Mouse (Mus musculus): ENCODE measurements around the gene Stk25. TPM values are rescaled to one million over a fixed set of nuclear protein-coding genes. Genes with fewer than 3 reads are reported as not detected.

The Stk25 gene
- polyA plus RNA-seq, 1 experiment from 2014 or later, result 215 TPM

DNA sequence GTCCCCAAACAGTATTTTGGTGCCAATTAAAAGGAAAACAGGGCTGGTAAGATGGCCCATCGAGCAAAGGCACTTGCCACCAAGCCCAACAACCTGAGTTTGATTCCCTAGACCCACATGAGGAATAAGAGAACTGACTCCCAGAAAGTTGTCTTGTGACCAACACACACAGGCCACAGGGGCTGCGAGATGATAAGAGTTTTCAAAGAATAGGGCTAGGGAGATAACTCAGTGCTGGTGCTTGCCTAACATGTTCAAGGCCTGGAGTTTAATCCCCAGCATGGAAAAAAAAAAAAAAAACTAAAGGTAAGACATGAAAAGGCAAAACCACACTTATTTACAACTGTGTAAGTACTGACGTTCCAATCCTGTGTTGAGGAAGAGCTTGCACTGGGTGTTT lies 27.7 kb downstream of the Stk25 start:
- H3K9me3 ChIP-seq, result no peaks in the 10 kb centered on the region
- no peak for DNase-seq (ENCODE audit: low spot score)
- H3K36me3 ChIP-seq, result peaks cover 65% of the 10 kb centered on the region
- WGBS, result 90% methylated on average over 3 of the region's 3 CpGs
- no peak overlapping the region for H3K27ac ChIP-seq
- H3K4me3 ChIP-seq, result no peak overlapping the region
- H3K27me3 ChIP-seq (ENCODE audit: insufficient read depth, poor library complexity, severe bottlenecking), result no peaks in the 10 kb centered on the region
- H3K4me1 ChIP-seq (replicated peaks), result peaks cover 19% of the 10 kb centered on the region

DNA sequence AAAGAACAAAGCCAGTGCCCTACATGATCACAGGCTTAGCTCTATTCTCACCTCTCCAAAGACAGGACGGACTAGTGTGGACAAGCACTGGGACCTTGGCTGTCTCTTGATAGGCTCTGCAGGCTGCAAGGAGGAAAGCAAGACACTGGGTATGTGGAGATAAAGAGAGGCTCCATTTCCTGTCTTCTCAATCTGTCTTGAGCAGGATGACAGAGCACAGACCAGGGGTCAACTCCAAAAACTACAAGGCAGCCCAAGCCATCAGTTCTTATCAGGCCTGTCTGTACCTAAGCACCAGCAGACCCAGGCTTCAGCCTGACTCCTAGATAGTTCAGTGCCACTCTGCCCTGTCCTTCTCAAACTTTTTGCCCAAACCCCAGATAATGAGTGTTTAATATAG lies 34.0 kb downstream of the Stk25 start:
- H3K9me3 ChIP-seq, result no peaks in the 10 kb centered on the region
- H3K36me3 ChIP-seq, result peaks cover 95% of the 10 kb centered on the region
- H3K4me1 ChIP-seq (replicated peaks), result peaks cover 4% of the 10 kb centered on the region
- WGBS, result 100% methylated on average over 1 of the region's 1 CpGs
- H3K27me3 ChIP-seq (ENCODE audit: insufficient read depth, poor library complexity, severe bottlenecking), result no peaks in the 10 kb centered on the region
- H3K27ac ChIP-seq, result no peak overlapping the region
- no peak overlapping the region for H3K4me3 ChIP-seq
- no peak for DNase-seq (ENCODE audit: low spot score)

- Histone ChIP-seq H3K4me1 (replicated peaks) (peaks cover 4% of the 10 kb centered on the region), H3K27ac (no peak overlapping the region), H3K9me3 (no peaks in the 10 kb centered on the region), H3K27me3 (ENCODE audit: insufficient read depth, poor library complexity, severe bottlenecking) (no peaks in the 10 kb centered on the region), H3K4me3 (no peak overlapping the region), H3K36me3 (peaks cover 50% of the 10 kb centered on the region)
- DNase-seq (ENCODE audit: low spot score), result no peak
- WGBS, result 88% methylated on average over 5 of the region's 5 CpGs
Measured at GRCm38 (mm10) chr1:93618948-93619347, 39.5 kb downstream of the Stk25 start.

DNA sequence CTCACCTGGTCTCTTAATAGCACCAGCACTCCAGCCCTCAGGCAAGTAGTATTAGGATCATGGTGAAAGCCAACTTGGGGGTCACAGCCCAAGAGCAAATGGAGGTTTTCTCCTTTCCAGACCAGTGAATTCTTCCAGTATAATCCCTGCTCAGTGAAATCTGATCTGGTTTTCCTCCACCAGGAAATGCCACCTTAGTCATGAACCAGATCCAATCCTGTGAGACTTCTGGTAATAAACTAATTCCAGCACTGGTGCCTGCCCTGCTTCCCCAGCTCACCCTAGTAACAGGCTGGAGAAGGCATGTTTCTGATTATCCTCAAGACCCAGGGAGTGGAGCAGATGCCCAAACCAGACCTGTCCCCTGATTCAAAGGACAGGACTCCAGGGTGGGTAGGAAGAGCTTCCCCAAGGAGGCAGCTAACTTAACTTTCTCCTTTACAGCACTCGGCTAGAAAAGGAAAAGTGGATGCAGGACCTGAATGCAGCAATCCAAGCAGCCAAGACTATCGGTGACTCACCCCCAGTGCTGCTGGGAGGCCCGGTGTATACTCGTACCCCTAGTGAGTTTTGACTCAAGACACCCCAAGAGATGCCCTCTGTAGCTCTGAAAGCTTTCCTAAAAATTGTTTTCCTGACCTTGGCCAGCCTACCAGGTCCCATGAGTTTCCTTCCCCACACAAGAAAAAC lies 40.3 kb downstream of the Stk25 start:
- no peak overlapping the region for H3K4me3 ChIP-seq
- H3K36me3 ChIP-seq, result peaks cover 43% of the 10 kb centered on the region
- WGBS, result 77% methylated on average over 4 of the region's 4 CpGs
- H3K27me3 ChIP-seq (ENCODE audit: insufficient read depth, poor library complexity, severe bottlenecking), result no peaks in the 10 kb centered on the region
- H3K4me1 ChIP-seq (replicated peaks), result peaks cover 2% of the 10 kb centered on the region
- H3K9me3 ChIP-seq, result no peaks in the 10 kb centered on the region
- H3K27ac ChIP-seq, result no peak overlapping the region
- DNase-seq (ENCODE audit: low spot score), result no peak

- Histone ChIP-seq H3K4me3 (no peak overlapping the region), H3K36me3 (no peaks in the 10 kb centered on the region), H3K9me3 (peaks cover 2% of the 10 kb centered on the region; the same call in 1 of the 2 replicates), H3K4me1 (replicated peaks) (no peaks in the 10 kb centered on the region), H3K27ac (no peak overlapping the region), H3K27me3 (ENCODE audit: insufficient read depth, poor library complexity, severe bottlenecking) (no peaks in the 10 kb centered on the region)
- WGBS, result 86% methylated on average over 8 of the region's 8 CpGs
- DNase-seq (ENCODE audit: low spot score), result no peak
Measured at GRCm38 (mm10) chr1:93609762-93610161, 48.7 kb downstream of the Stk25 start.

- 84% methylated on average over 4 of the region's 4 CpGs for WGBS
- no peak overlapping the region for H3K4me3 ChIP-seq
- DNase-seq (ENCODE audit: low spot score), result no peak
- H3K9me3 ChIP-seq, result peaks cover 2% of the 10 kb centered on the region; the same call in 1 of the 2 replicates
- H3K27ac ChIP-seq, result no peak overlapping the region
- H3K27me3 ChIP-seq (ENCODE audit: insufficient read depth, poor library complexity, severe bottlenecking), result no peaks in the 10 kb centered on the region
- H3K36me3 ChIP-seq, result no peaks in the 10 kb centered on the region
- no peaks in the 10 kb centered on the region for H3K4me1 ChIP-seq (replicated peaks)
Measured at GRCm38 (mm10) chr1:93608696-93609245, 49.7 kb downstream of the Stk25 start.

DNA sequence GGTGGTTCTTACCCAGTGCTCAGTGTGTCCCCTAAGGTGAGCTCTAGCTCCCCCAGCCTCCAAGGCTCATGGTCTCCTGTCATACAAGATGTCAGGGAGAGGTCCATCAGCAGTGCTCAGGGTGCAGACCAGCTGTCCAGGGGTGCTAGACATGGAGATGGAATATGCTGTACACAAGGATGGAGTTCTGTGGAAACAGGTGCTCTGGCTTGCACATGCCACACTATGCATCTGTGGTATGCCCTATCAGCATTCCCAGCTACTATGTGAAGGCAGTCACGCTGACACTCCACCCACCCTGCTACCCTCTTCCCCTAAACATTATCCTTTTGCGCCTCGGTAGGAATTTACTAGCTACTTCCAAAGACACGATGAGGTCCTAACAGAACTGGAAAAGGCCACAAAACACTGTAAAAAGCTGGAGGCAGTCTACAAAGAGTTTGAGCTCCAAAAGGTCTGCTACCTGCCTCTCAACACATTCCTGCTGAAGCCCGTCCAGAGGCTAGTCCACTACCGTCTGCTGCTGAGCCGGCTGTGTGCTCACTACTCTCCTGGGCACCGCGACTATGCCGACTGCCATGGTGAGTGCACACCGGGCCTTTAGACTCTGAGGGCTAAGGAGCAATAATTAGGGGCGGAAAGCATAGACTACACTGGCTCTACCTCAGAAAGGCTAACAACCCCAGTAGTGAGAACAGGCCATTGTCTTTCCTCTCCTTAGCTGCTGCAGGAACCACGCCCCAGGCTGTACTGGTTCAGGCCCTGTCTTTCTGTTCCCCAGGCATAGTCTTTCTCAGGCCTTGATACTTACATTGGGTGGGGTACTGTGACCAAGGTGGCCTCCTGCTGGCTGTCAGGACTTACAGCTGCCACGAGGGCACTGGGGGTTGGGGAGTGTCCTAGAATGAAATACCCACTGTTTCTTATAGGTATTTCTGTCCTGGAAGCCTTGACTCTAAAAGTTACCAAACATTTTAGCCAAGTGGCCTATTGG lies 51.1 kb downstream of the Stk25 start:
- H3K27me3 ChIP-seq (ENCODE audit: insufficient read depth, poor library complexity, severe bottlenecking), result no peaks in the 10 kb centered on the region
- 81% methylated on average over 14 of the region's 14 CpGs for WGBS
- no peak overlapping the region for H3K27ac ChIP-seq

DNA sequence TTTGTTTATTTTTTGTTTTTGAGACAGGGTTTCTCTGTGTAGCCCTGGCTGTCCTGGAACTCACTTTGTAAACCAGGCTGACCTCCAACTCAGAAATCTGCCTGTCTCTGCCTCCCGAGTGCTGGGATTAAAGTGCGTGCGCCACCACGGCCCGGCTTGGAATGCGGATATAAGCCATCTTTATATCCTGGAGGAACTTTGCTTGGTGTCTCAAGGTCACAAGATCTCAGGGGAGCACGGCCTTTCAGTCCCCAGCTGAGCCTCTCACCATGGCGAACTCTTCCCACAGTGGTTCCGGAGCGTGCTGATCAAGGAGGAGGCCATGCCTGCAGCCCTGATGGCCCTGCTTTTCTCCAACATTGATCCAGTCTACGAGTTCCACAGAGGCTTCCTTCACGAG lies 54.5 kb downstream of the Stk25 start:
- WGBS, result 93% methylated on average over 12 of the region's 12 CpGs

More for the DNA sequence above, 51.1 kb downstream of the Stk25 start:
- DNase-seq (ENCODE audit: low spot score), result no peak
- H3K36me3 ChIP-seq, result no peaks in the 10 kb centered on the region
- peaks cover 2% of the 10 kb centered on the region; the same call in 1 of the 2 replicates for H3K9me3 ChIP-seq
- no peak overlapping the region for H3K4me3 ChIP-seq
- H3K4me1 ChIP-seq (replicated peaks), result no peaks in the 10 kb centered on the region

GRCm38 (mm10) chr1:93602911-93603310 lies 55.5 kb downstream of the Stk25 start:
- H3K9me3 ChIP-seq, result peaks cover 2% of the 10 kb centered on the region; the same call in 1 of the 2 replicates
- H3K4me1 ChIP-seq (replicated peaks), result no peaks in the 10 kb centered on the region
- H3K4me3 ChIP-seq, result no peak overlapping the region
- H3K36me3 ChIP-seq, result no peaks in the 10 kb centered on the region
- DNase-seq (ENCODE audit: low spot score), result no peak
- 76% methylated on average over 4 of the region's 4 CpGs for WGBS
- H3K27ac ChIP-seq, result no peak overlapping the region
- no peaks in the 10 kb centered on the region for H3K27me3 ChIP-seq (ENCODE audit: insufficient read depth, poor library complexity, severe bottlenecking)

More for the DNA sequence above, 54.5 kb downstream of the Stk25 start:
- H3K4me3 ChIP-seq, result no peak overlapping the region
- H3K36me3 ChIP-seq, result no peaks in the 10 kb centered on the region
- DNase-seq (ENCODE audit: low spot score), result no peak
- no peak overlapping the region for H3K27ac ChIP-seq
- H3K9me3 ChIP-seq, result peaks cover 2% of the 10 kb centered on the region; the same call in 1 of the 2 replicates
- H3K4me1 ChIP-seq (replicated peaks), result no peaks in the 10 kb centered on the region
- H3K27me3 ChIP-seq (ENCODE audit: insufficient read depth, poor library complexity, severe bottlenecking), result no peaks in the 10 kb centered on the region

- H3K9me3 ChIP-seq, result no peaks in the 10 kb centered on the region; the same call in 1 of the 2 replicates
- H3K27ac ChIP-seq, result no peak overlapping the region
- 72% methylated on average over 6 of the region's 6 CpGs for WGBS
- DNase-seq (ENCODE audit: low spot score), result no peak
- no peaks in the 10 kb centered on the region for H3K4me1 ChIP-seq (replicated peaks)
- H3K4me3 ChIP-seq, result no peak overlapping the region
- no peaks in the 10 kb centered on the region for H3K27me3 ChIP-seq (ENCODE audit: insufficient read depth, poor library complexity, severe bottlenecking)
- no peaks in the 10 kb centered on the region for H3K36me3 ChIP-seq
Measured at GRCm38 (mm10) chr1:93595916-93596315, 62.5 kb downstream of the Stk25 start.

GRCm38 (mm10) chr1:93593960-93594359 lies 64.5 kb downstream of the Stk25 start:
- no peaks in the 10 kb centered on the region for H3K36me3 ChIP-seq
- no peaks in the 10 kb centered on the region for H3K27me3 ChIP-seq (ENCODE audit: insufficient read depth, poor library complexity, severe bottlenecking)
- no peak overlapping the region for H3K4me3 ChIP-seq
- H3K27ac ChIP-seq, result no peak overlapping the region
- no peak for DNase-seq (ENCODE audit: low spot score)
- H3K9me3 ChIP-seq, result no peaks in the 10 kb centered on the region; the same call in 1 of the 2 replicates
- no peaks in the 10 kb centered on the region for H3K4me1 ChIP-seq (replicated peaks)

DNA sequence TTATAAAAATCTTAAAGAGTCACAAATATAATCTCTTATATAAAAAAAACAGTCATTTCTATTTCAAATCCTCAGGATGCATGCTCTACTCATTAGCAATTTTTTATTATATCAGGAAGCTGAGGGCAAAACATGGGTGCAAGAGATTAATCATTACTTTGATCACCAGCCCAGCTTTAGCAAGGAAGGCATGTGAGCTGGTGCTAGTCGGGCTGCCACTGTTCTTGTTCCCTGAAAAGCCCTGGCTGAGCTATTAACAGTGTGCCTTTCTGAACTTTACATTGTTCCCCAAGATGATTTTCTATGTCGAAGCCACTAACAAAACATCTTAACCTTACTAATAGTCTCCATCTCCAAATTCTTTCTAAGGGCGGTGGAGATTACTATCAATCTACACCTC lies 70.1 kb downstream of the Stk25 start:
- Histone ChIP-seq H3K9me3 (no peaks in the 10 kb centered on the region), H3K27ac (no peak overlapping the region), H3K4me3 (no peak overlapping the region), H3K27me3 (ENCODE audit: insufficient read depth, poor library complexity, severe bottlenecking) (no peaks in the 10 kb centered on the region), H3K36me3 (no peaks in the 10 kb centered on the region), H3K4me1 (replicated peaks) (no peaks in the 10 kb centered on the region)
- WGBS, result 77% methylated on average over 3 of the region's 3 CpGs
- DNase-seq (ENCODE audit: low spot score), result no peak

DNA sequence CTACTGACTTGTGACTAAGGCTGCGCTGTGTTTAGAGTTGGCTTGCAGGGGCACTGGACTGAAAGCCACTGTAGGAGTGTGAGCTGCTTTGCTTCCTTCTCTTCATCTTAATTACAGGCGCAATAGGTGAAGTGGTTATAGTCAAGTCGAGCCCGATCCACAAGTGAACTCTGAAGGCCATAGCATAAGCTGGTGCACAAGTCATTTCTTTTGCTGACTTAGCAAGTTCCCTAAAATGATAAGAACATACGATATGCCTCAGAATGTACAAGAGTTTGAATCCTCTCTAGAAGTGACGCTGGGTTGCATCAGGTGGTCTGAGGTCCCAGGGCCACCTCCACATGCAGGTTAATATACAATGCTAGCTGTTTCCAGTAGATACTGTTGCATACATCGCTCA lies 76.9 kb downstream of the Stk25 start:
- Histone ChIP-seq H3K4me1 (replicated peaks) (no peaks in the 10 kb centered on the region), H3K9me3 (no peaks in the 10 kb centered on the region), H3K36me3 (no peaks in the 10 kb centered on the region), H3K27me3 (ENCODE audit: insufficient read depth, poor library complexity, severe bottlenecking) (no peaks in the 10 kb centered on the region), H3K27ac (no peak overlapping the region), H3K4me3 (no peak overlapping the region)
- WGBS, result 96% methylated on average over 7 of the region's 7 CpGs
- DNase-seq (ENCODE audit: low spot score), result no peak

Measured in hindbrain, embryonic 10.5 days (tissue).